Mouse (Mus musculus): ENCODE measurements around the gene Exoc3l4.
A peak's percentile ranks its signal among the peaks of the same experiment; 100 is the strongest.

Exoc3l4 gene

DNA sequence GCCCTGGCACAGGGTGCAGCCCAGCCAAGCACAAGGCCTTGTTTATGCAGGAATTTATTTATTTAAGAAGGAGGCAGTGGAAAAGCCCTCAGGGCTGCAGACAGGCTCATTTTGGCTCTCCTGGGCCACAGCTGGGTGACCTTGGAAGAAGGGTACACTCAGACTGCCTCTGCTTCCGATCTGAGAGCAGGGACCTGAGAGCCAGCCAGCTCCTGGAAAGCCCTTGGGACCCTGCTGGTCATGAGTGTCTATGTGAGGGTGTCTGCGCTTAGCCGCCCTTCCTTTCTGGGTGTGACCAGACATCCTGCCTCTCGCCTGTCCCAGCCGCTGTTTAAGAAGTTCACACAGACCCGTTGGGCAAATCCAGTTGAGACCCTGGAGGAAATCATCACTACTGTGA is 33.5 kb downstream of the Exoc3l4 start:
- DNase-seq (ENCODE audit: low read depth, low spot score): no peak

DNA sequence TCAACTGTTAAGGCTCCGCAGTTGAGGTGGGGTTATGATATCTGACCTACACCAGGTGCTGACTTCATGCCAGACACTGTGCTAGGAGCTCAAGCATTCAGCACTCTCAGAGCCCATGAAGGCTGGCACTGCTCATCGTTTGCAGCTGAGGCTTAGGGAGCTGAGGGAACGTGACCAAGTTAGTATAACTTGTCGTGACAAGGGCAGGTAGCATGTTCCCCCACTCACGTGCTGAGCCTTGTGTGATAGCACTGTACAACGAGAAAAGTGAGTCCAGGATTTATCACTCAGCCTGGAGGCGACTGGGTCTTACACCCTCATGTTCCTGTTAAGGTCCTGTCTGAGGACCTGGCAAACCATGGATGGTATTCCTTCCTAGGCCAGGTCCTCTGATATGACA is 34.7 kb downstream of the Exoc3l4 start:
- no peak for DNase-seq (ENCODE audit: low read depth, low spot score)

DNA sequence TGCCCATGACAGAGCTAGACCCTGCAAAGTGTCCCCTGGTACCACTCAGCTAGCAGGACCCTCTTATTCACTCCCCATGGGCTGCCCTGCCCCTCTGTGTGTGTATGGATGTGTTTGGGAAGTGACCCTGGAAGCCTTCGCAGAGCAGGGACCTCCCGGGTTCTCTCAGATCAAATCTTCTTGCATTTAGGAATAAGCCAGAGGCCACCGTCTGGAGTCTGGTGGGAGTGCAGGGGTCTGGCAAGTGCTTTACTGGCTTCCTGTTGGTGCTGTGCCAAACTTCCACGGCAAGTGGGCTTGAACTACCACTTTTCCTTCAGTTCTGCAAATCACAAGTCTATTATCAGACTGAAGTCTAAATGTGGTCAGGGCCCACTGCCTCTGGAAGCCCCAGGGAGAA is 37.2 kb downstream of the Exoc3l4 start:
- no peak for DNase-seq (ENCODE audit: low read depth, low spot score)

DNA sequence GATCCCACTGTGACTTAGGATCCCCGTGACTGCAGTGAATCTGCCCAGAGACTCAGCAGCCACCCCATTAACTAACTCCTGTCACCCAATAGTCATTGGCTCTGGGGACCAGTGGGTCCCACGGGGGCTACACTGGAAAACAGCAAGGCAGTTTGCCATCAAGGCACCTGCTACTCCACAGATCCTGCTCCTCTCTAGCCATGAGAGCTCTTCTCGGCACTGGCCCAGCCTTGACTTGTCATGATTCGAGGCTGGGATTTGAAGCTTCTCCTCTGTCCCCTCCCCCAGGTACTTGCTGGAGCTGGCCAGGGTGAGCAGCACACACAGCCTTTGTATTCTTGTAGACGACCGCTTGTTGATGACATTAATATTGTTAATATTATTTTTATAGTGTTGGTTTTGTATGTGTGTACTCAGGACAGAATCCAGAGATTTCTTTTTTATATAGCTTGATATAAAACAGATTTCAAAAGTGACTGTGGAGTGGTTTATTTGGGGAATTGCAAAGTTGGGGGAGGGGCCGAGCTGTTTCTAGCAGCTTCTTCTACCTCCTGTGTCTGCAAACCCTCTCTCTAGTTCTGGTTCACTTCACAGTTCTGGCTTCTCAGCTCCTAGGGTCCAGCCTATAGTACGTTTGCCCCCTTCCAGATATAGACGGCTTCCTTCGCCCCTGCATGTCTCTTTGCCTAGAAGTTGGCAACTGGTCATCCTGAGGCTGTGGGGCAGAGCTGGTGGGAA is 37.9 kb downstream of the Exoc3l4 start:
- DNase-seq (ENCODE audit: low read depth, low spot score): no peak

DNA sequence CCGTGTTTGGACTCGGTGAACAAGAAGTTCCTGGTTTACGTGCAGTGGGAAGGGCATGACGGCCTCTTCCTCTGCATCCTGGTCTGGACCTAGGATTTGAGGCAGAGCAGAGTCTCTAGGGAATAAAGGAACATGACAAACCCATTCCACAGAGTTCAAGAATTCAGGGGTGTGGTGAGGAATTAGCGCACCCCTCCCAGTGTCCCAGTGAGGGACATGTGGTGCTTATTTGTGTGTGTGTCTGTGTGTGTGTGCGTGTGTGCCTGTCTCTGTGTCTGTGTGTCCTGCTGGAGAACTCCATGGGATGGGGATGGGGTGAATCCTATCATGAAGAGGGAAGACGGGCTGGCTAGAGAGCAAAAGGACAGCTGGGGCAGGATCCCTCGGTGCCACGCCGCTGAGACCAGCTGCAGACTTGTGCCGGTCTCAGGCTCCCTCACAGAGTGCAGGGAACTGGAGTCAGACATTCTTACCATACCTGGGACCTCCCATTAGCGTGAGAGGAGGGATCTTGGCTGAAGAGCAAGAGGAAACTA is 38.6 kb downstream of the Exoc3l4 start:
- no peak for DNase-seq (ENCODE audit: low read depth, low spot score)

DNA sequence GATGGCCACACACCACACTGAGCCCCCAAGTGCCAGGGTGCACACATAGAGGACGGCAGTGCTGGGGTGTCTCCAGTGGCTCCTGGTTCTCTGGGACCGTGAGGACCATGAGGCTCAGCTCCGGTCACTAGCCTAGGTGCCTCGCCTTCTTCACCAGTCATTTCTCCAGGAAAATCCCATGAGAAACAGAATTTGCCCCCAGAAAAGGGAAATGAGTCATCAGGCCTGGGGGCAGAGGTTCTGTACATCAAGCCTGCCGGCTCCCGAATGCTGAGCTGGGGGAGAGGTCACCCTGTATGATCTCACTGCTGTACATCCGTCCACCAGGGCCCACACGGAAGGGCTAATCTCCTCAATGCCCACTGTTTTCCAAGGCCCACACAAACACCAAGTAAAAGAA is 39.0 kb downstream of the Exoc3l4 start:
- DNase-seq (ENCODE audit: low read depth, low spot score): no peak

DNA sequence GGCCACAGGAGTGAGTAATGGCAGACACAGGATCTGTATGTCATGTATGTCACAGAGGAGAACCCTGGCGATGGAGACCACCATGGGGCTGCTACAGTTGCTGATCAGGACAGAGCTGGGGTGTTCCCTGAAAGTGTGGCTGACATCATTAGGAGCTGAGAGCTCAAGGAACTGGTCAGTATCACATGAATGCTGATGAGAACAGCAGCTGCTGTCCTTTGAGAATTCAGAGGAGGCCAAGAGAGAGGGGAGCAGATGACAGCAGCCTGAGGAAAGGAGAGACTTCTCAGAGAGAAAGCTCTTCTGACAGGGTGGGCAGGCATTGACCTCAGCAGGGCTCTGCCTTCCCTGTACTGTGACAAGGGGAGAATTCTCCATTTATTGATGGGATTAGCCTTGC is 40.9 kb downstream of the Exoc3l4 start:
- no peak for DNase-seq (ENCODE audit: low read depth, low spot score)

DNA sequence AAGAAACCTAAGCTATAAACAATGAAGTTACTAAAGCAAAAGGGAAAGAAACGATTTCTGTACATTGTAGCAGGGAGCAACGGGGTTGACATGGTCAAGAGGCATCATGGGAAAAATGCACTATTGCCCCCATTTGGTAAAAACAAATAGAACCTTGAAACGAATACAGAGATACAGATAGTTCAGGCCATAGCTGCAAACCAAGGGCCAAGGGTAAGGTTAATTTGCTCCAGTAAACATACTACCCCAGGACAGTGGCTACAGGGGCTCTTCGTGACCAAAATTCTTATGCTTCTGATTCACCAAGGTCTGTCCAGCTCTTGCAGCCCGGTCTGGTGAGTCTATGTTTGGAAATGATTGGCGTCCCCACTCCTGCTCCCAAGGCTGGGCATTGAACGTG is 46.8 kb downstream of the Exoc3l4 start:
- DNase-seq (ENCODE audit: low read depth, low spot score): no peak

DNA sequence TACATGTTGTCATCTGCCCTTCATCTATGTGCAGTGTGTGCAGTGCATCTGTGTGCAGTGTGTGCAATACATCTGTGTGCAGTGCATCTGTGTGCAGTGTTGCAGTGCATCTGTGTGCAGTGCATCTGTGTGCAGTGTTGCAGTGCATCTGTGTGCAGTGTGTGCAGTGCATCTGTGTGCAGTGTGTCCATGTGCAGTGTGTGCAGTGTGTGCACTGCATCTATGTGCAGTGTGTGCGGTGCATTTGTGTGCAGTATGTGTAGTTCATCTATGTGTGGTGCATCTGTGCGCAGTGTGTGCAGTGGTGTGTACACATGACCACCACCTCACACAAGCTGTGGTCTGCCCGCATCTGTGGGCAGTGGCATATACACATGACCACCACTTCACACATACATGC is 49.6 kb downstream of the Exoc3l4 start:
- DNase-seq (ENCODE audit: low read depth, low spot score): no peak

DNA sequence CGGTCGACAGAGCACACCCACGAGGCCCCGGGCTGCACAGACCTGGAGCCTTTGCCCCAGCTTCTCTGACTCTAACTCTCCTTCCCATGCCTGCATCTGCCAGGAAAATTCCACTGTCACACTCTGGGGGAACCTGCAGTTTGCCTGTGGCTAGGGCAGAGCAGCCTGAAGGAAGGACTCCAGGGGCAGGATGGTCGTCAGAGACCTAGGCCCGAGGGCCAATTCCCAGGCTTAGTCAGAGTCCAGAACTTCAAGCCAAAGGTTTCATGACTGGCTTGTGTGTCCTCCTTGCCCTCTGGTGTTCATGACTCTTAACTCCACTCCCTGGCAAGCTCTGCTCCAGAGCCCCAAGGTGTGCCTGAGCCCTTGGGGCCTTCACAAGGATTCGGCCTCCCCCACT is 51.4 kb downstream of the Exoc3l4 start:
- DNase-seq (ENCODE audit: low read depth, low spot score): no peak

DNA sequence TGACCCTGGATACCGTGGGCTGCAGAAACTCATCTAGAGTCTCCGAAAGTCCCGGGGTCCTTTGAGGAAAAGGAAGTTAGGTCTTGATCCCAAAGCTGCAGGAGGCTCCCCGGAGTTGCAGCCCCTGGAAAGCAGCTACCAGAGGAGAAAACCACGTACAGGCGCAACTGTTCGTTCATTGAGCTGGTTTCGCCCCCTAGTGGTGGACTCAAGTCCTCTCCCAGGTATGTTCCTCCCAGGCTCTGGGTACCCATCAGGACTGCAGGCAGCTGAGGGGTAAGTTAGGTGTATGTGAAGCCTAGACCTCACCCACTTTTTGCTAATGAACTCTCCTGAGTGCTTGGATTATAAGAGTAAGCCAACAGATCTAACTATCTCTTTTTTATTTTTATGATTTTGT is 52.7 kb downstream of the Exoc3l4 start:
- peak; percentile 68 for DNase-seq (ENCODE audit: low read depth, low spot score)

DNA sequence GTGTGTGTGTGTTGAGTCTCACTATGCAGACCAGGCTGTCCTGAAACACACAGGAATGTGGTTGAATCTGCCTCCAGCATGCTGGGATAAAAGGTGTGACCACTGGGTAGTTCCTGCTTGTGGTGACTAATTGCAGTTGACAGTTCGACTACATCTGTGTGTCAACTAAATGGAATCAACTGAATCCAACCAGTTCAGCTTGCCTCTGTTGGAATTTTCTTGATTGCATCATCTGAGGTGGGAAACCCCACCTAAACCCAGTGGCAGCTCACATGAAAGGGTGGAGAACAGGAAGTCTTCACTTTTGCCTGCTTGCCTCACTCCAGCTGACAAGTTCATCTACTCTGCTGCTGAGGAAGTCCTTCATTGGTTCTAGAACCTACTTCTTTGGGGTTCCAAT is 54.3 kb downstream of the Exoc3l4 start:
- no peak for DNase-seq (ENCODE audit: low read depth, low spot score)

DNA sequence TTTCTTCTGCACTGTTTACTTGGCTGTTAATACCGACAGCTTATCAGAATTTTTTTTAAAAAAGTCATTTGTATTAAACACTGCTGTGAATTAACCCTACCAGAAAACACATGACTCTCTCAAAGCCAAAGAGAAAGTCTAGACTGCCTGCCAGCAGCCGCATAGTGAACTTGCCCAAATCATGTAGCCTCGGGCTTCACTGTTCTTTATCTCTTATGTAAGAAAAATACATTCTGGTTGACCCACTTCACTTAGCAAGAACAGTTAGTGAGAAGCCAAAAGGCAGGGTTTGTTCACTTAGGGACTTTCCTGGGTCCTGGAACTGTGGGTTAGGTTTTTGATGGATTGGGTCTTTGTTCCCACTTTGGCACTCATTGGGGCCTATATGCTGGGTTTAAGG is 54.9 kb downstream of the Exoc3l4 start:
- DNase-seq (ENCODE audit: low read depth, low spot score): no peak

DNA sequence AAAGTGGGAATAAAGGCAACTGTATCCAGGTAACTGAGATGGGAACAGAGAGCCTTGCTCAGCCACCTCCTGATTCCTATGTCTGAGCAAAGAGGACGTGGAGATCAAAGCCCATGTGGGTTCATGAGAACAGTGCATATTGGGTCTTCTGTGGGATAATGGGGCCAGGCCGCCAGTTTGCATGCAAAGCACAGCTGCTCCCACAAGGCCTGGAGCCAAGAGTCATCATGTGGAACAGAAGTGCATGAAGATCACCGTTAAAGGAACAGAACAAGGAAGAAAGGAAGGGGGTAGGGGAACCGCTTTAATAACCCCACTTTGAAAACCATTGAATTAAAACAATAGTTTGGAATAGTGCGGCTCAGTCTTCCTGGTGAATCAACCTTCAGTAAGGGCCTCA is 56.1 kb downstream of the Exoc3l4 start:
- DNase-seq (ENCODE audit: low read depth, low spot score): no peak

DNA sequence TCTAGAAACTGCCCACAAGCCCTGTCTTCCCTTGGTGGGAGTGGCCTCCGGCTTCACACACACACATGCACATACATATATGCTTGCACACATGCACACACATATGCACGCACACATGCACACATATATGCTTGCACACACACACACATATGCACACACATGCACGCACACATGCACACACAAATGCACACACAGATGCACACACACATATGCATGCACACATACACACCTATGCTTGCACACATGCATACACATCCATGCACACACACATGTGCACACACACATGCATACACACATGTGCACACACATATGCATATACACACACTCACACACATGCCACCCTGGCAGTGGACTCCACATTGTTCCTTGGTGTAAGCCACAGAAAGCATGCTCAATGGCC is 57.6 kb downstream of the Exoc3l4 start:
- DNase-seq (ENCODE audit: low read depth, low spot score): no peak

DNA sequence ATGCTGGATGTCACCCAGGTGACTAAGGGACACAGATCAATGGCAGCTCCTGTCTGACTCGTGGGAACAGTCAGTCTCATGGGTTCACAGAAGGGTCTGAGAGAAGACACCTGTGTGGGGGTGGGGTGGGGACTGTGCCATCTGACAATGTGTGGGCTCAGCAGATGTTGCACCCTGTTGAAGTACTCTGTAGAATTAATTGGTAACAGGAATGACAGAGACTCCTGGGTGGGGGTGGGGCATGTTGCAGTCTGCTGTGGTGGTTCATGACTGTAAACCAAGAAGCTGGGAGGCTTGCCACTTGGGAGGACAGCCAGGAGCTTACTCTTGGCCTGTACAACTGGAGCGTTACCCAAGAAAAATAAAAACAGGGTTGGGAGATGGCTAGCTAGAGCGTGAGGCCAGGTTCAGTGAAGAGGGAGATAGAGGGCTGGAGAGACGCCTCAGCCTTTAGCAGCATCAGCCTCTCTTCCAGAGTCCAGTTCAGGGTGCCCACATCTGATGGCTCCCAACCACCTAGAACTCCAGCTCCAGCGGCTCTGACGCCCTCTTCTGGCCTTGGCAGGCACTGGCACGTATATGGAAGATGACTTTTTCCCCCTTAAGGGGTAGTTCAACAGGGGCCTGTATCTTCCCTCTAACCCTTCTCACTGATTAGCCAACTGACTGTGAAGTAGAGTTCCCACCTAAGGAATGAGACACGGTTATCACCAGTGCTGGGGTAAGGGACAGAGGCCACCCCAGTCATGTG is 58.3 kb downstream of the Exoc3l4 start:
- DNase-seq (ENCODE audit: low read depth, low spot score): no peak

DNA sequence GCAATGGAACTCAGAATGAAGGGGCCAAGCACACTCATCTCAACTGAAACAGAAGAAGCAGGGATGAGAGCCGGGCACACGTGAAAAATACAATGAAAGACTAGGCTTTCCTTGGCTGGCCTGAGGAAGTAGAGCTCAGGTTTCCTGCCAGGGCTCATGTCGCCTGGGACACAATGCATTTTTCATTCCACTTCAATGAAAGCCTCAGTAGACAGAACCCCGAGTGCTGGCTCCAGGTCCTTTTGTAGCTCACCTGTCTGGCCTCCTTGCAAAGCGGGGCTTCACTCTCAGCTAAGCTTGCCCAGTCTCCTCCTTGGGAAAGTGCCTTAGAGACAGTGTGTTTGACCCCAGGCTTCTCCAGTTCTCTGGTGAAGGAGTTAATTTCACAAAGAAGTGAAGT is 62.1 kb downstream of the Exoc3l4 start:
- DNase-seq (ENCODE audit: low read depth, low spot score): no peak

DNA sequence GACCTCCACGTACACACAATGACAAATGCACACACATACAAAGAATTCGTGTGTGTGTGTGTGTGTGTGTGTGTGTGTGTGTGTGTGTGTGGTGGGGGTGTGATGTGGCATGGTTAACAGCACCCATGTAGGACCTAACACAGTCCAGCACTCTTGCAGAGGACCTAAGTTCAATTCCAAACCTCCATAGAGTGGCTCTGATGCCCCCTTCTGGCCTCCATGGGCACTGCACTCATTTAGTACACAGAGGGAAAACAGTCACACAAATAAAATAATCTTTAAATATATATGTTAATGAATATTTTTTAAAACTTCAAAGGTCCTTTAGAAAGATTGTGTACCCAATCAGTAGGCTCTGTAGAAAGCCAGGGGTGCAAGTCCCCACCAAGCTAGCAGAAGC is 63.1 kb downstream of the Exoc3l4 start:
- DNase-seq (ENCODE audit: low read depth, low spot score): peak; percentile 27
